Mouse (Mus musculus) left cerebral cortex, postnatal 10 days (tissue): ENCODE measurements at regions not wholly inside any gene's neighbourhood (a gene's known extent, or its start where the extent isn't known, plus 50 kb on each side); places are given as distances from the start of the nearest gene placed in this dataset.

Experiments
- DNase-seq, 2 experiments: peaks; one replicate each; pipeline ENCODE4 v3.0.0; 2021 to 2022; ENCODE audit warnings: low spot score in 2 of 2, mixed read lengths in 1 of 2; ENCODE audit errors: extremely low spot score in 1 of 2
- intact Hi-C: fragments of 180-260 bp; cut with DNase I; formaldehyde crosslinking; loops from one replicate; pipeline ENCODE4 v1.15.1; 2025

DNA sequence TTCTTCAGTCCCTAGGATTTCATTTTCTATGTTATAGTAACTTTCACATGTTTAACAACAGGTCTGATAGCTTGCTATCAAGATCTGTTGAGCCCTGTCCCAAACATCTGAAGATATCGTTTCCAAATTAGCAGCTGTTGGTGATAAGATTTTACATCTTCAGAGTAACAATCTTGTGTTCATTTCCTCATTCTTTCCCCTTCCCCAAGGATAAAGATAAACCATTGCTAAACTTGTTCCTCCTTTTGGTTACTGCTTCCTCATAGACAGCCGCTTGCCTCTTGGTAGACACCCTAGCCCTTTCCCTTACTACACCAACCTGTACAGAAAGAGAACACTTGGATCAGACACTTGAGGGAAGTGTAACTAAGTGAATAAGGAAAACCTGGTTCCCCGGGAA is 58.6 kb downstream of the Kcnrg start:
- DNase-seq: no peak

GRCm38 (mm10) chr14:61673184-61673583 is 65.9 kb downstream of the Kcnrg start:
- intact Hi-C loops: no loop called here
- no peak for DNase-seq

More for the DNA sequence above, 58.6 kb downstream of the Kcnrg start:
- intact Hi-C loops: no loop called here

DNA sequence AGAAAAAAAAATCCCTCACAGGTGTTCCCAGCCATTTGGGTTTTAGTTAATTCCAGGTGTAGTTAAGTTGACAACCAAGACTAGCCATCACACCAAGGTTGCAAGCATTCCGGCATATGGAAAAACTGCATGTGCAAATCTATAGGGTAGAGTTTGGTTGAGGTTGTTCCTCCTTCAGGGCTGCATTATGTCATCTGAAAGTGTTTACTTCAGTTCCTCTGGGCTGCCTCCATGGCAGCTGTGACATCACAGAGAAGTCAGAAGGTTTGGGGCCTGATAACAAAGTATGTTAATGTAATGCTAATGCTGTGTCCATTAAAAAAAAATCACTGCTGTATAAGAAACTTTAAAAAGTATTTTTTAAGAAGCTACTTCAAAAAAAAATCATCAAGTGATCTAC is 70.8 kb downstream of the Kcnrg start:
- intact Hi-C loops: no loop called here
- no peak for DNase-seq

DNA sequence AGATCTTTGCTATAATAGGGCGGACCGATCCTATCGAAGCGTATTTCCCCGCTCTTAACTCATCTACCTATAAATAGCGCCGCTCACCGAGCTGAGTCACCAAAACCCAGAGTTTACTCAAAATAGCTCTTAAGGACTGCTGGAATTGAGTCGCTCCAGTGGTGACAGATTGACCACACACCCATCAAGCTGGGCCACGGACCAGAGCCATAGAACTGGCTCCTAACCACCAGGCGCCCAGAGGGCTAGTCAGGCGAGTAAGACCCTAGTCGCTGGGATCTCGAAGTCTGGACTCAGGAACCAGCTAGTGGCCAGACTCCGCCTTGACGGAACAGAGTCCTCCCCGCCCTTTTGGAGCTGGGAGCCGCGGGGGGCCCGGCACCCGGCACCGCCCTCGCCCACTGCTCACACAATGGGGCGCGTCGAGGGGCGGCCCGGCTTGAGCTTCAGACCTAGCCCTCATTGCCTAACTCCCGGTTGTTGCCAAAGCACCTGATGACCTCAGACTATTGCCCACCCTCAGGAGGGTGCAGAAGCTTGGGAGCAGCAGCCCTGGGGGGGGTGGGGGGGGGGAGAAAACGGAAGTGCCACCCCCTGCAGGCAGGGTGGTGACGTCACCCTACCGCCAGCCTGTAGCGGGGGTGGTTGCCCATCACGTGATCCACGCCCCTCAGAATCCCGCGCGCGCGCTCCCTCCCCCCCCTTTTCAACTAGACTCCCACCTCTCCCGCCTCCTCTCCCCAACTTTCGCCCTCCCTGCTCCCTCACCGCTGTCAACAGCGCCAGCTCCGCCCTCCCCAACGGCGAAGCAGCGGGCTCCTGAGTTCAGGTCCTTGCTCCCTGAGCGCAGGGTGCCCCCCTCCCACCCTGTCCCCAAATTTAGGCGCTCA is 73.8 kb downstream of the Kcnrg start:
- peak; percentile 82 to 96 for DNase-seq
- intact Hi-C loops: no loop called here

- intact Hi-C loops: no loop called here
- peak; percentile 81 to 96 for DNase-seq
Observed at GRCm38 (mm10) chr14:61681708-61682701, 74.7 kb downstream of the Kcnrg start.

DNA sequence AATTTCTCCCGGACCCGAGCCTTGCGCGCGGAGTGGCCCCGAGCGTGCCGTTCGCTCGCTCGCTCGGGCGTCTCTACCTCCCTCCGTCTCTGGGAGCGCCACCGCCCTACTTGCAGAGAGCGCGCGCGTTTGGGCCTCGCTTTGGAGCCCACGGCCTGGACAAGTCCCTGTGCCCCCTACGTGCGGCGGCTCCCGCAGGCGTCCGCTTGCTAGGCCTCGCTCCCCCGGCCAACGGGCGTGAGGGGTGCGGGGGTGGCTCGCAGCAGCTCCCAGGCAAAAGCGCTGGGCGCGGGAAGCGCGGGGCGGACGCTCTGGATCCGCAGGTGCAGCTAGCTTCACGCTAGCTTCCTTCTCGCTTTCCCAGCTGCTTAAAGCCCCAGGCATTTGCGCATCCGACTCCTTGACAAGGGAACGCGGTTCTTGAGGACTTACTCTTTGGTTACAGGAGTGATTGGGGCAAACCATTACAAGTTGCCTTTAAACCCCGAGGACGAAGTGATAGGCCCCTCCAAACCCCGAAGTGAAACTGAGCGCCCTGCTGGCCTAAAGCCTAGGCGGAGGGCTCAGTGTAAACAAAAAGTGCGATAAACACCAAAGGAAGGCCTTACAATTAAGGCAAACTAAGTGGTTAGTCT is 75.6 kb downstream of the Kcnrg start:
- DNase-seq: peak; percentile 44 to 87
- intact Hi-C loops: loop anchor here (1.0 kb wide), 1 partner anchor 35 kb away; no protein-coding TSS in a partner anchor

DNA sequence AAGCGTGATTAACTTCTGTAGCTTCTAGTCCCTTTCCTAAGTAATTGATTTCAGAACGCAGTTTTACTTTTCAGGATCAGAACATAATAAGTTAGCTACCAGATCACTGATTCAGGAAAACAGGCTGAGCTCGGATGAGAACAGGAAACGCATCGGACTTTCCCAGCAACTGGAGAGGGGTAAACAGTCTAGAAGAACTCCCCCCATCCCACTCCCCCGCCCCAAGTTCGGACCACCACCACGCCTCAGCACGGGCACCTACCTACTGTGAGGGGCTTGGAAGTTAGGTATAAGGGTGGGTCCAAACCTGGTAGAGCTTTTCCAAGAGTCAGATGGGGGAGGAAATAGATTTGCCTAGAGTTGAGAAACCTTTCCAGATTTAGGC is 76.1 kb downstream of the Kcnrg start:
- intact Hi-C loops: loop anchor here (1.0 kb wide), 1 partner anchor 35 kb away; no protein-coding TSS in a partner anchor
- no peak for DNase-seq

DNA sequence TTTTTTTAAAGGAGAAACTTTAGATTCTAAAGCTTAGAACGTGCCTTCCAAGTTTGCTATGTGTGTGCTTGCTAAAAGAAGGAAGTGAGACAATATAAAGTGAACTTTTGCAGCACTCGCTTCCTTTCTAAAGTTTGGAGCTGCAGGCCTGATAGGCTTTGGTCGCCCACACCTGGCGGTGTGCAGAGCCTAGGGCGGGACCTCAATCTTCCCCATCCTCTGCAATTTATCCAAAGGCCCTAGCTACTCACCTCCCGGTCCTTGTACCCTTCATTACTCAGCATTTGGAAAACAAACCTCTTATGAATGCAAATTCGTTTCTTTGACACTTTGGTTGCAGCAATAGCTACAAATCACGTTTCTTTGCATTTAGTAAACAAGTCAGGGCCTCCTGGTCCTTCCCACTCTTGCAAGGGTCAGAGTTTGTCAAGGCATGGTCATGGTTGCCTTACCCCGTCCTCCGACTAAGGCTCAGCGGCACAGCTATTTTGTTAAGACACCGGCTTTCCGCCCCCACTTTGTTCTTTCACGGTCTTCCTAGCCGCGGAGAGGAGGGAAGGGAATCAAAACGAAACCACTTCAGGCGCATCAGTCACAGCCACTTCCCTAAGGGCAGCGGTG is 76.6 kb downstream of the Kcnrg start:
- DNase-seq: peak in 1 of 2 experiments; percentile 45
- intact Hi-C loops: loop anchor here (1.0 to 2.0 kb wide), 2 partner anchors 36 to 359 kb away; no protein-coding TSS in a partner anchor

DNA sequence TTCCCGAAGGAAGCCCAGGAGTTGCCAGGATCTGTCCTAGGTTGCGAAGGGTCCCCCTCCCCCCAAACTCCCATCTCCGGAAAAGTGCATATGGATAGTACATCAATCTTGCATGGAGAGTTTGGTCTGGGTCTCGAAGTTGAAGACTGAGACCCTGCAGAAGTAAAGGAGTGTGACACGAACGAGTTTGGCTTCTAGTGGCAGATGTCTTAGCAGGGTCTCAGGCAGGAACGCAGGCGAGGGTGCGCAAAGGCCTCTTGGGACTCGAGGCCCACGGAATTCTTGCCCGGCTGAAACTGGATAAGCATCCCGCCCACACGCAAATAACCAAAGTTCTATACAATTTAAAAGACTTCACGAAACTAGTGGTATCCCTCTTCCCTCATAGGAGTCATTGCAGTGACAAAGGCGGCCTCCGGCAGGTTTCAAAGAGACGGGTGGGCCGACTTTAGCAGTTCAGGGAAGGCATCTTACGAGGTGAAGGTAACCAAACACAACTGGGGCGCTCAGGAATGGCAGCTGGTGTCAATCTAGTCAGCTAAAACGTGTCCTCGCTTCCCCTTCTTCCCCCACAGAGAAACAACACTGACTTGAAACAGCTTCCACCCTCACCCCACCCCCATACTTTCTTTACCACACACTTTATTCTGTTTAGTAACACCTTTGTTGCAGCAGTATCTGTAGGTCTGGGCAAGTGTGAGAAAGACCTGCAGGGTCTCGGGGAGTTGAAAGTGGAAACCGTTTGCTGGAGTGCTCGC is 77.4 kb downstream of the Kcnrg start:
- intact Hi-C loops: loop anchor here (2.0 kb wide), 1 partner anchor 358 kb away; no protein-coding TSS in a partner anchor
- DNase-seq: peak in 1 of 2 experiments; percentile 32

DNA sequence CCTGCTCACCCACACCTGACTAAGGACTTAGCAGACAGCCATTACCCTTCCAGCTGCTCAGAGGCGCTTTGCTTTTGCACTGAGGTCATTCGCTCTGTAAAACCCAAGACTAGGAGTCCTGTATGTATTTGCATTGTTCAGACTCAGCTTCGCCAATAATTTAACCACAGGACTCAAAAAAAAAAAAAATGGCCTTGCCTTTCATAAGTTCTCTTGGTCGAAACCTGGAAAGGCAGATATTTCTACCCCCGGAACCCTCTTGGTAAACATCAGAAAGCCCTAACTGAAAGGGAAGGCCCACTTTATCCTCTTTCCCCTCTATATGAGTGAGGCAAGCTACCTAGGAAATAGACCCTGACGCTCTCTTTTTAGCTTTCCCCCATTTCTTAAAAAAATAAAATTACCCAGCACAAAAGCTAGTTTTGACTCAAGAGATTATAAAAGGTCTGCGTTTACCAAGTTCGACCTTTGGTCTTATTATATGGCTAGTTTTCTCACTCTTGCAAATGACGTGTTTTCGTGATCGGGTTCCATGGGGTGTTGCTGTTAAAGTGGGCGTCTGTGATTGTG is 78.1 kb downstream of the Kcnrg start:
- intact Hi-C loops: loop anchor here (2.0 kb wide), 1 partner anchor 357 kb away; no protein-coding TSS in a partner anchor
- no peak for DNase-seq

DNA sequence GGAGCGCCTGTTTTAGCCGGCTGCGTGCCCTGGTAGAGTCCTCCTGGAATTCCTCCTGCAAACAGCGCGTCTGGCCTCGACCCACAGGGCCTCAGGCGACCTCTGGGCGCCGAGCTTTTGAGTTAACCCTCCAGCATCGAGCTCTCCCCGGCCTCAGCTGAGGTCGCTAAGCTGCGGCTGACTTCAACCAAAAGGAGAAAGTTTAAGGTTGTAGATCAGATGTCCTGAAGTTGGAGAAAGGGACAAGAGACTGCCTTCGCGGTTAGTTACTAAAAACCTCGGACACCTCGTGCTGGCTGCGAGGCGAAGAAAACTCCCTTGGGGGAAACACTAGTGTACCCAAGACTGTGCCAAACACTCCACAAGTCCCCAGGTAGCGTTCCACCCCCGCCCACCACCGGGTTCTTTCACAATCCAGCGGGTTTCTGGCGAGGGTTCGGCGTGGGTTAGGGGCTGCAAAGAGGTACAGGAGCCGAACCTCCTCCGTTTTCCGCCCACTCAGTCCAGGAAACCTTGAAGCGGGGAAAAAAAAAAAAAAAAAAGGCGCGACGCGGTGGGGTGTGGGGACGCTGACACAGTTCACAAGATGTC is 78.9 kb downstream of the Kcnrg start:
- intact Hi-C loops: no loop called here

GRCm38 (mm10) chr14:61686821-61687341 is 79.6 kb downstream of the Kcnrg start:
- DNase-seq: peak in 1 of 2 experiments; percentile 75
- intact Hi-C loops: no loop called here

More for the DNA sequence above, 78.9 kb downstream of the Kcnrg start:
- peak in 1 of 2 experiments; percentile 45 for DNase-seq

DNA sequence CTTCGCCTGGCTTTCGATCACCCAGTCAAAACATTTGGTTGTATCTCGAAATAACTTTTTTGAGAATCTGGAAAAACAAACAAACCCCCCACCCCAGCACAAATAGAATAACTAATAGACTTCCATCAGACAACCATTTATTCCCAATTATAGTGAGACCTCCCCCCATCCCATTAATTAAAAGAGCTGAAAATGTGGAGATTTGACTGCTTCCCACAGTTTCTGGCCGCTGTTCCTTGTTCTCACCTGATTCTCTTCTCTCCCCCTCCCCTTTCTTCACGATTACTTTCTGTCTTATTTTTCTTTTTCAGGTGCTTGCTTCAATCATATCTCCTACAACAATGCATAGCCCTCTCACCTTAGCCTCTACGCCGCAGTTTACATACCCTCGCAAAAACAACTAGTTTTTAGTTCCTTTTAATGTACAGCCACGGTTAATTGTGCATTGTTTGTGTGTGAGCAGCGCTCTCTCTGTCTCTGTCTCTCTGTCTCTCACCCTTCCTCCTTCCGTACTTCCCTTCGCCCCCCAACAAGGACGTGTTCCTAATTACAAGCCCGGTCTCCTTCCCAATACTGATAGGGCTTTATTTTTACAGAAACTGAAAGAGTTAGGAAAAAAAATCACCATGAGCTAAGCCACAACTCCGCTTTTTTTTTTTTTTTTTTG is 80.2 kb downstream of the Kcnrg start:
- intact Hi-C loops: no loop called here
- DNase-seq: no peak

- intact Hi-C loops: no loop called here
Observed at GRCm38 (mm10) chr14:61688013-61688520, 80.8 kb downstream of the Kcnrg start.

GRCm38 (mm10) chr14:61688666-61689065 is 81.4 kb downstream of the Kcnrg start:
- no peak for DNase-seq
- intact Hi-C loops: no loop called here

More at GRCm38 (mm10) chr14:61688013-61688520, 80.8 kb downstream of the Kcnrg start:
- DNase-seq: no peak

- intact Hi-C loops: no loop called here
- no peak for DNase-seq
Observed at GRCm38 (mm10) chr14:61689281-61689680, 82.0 kb downstream of the Kcnrg start.
